Mouse (Mus musculus): ENCODE measurements around the gene Oxnad1. TPM values are rescaled to one million over a fixed set of nuclear protein-coding genes. Genes with fewer than 3 reads are reported as not detected.

The Oxnad1 gene
- total and polyA plus RNA-seq, 3 experiments = 13.0 to 53.5 (median 28.3) TPM

GRCm38 (mm10) chr14:32093018-32093417, 7.8 kb downstream of the Oxnad1 start:
- no peak for ATAC-seq (ENCODE audit: extremely low read depth, insufficient number of reproducible peaks, low FRiP score, poor library complexity, severe bottlenecking)
- no peaks in the 10 kb centered on the region for H3K27me3 ChIP-seq (ENCODE audit: insufficient read depth, low read length)
- no peak for TF ChIP-seq TAL1 (conservative IDR thresholded peaks at IDR 0.05; ENCODE audit: low read depth, low read length)
- TF ChIP-seq GATA1 (IDR thresholded peaks at IDR 0.05; ENCODE audit: borderline replicate concordance, low read length) = no peak
- no peak for TF ChIP-seq POLR2AphosphoS5 (IDR thresholded peaks at IDR 0.05; ENCODE audit: insufficient replicate concordance, low read depth, low read length)
- TF ChIP-seq GATA2 (IDR thresholded peaks at IDR 0.05; ENCODE audit: borderline replicate concordance, low read depth, low read length) = no peak
- TF ChIP-seq CTCF (IDR thresholded peaks at IDR 0.05; ENCODE audit: low read depth, low read length) = no peak
- peaks cover 29% of the 10 kb centered on the region for H3K4me1 ChIP-seq (ENCODE audit: insufficient read depth, low read depth, low read length)
- H3K9me3 ChIP-seq (replicated peaks) = no peaks in the 10 kb centered on the region
- H3K36me3 ChIP-seq (replicated peaks) = peaks cover 92% of the 10 kb centered on the region
- no peak overlapping the region for H3K4me3 ChIP-seq (ENCODE audit: low read depth, low read length)
- no peak for DNase-seq (ENCODE audit: low spot score)

GRCm38 (mm10) chr14:32093500-32094117, 8.4 kb downstream of the Oxnad1 start:
- TF ChIP-seq CTCF (IDR thresholded peaks at IDR 0.05; ENCODE audit: low read depth, low read length) (no peak), GATA2 (IDR thresholded peaks at IDR 0.05; ENCODE audit: borderline replicate concordance, low read depth, low read length) (no peak), TAL1 (conservative IDR thresholded peaks at IDR 0.05; ENCODE audit: low read depth, low read length) (no peak), GATA1 (IDR thresholded peaks at IDR 0.05; ENCODE audit: borderline replicate concordance, low read length) (no peak), POLR2AphosphoS5 (IDR thresholded peaks at IDR 0.05; ENCODE audit: insufficient replicate concordance, low read depth, low read length) (no peak)
- Histone ChIP-seq H3K36me3 (replicated peaks) (peaks cover 95% of the 10 kb centered on the region), H3K27me3 (ENCODE audit: insufficient read depth, low read length) (no peaks in the 10 kb centered on the region), H3K4me1 (ENCODE audit: insufficient read depth, low read depth, low read length) (peaks cover 24% of the 10 kb centered on the region), H3K4me3 (ENCODE audit: low read depth, low read length) (no peak overlapping the region), H3K9me3 (replicated peaks) (no peaks in the 10 kb centered on the region)
- DNase-seq (ENCODE audit: low spot score) (no peak), ATAC-seq (ENCODE audit: extremely low read depth, insufficient number of reproducible peaks, low FRiP score, poor library complexity, severe bottlenecking) (no peak)

- Histone ChIP-seq H3K9me3 (replicated peaks) (no peaks in the 10 kb centered on the region; the same call in 1 of the 2 replicates), H3K36me3 (replicated peaks) (peaks cover 99% of the 10 kb centered on the region)
- ATAC-seq (ENCODE audit: extremely low read depth, insufficient number of reproducible peaks, low FRiP score, poor library complexity, severe bottlenecking) = no peak
Measured at GRCm38 (mm10) chr14:32095646-32096045, 10.5 kb downstream of the Oxnad1 start.

GRCm38 (mm10) chr14:32096740-32097139, 11.6 kb downstream of the Oxnad1 start:
- no peak overlapping the region for H3K4me3 ChIP-seq (ENCODE audit: low read depth, low read length)
- TF ChIP-seq GATA2 (IDR thresholded peaks at IDR 0.05; ENCODE audit: borderline replicate concordance, low read depth, low read length) = no peak
- TF ChIP-seq CTCF (IDR thresholded peaks at IDR 0.05; ENCODE audit: low read depth, low read length) = no peak
- TF ChIP-seq TAL1 (conservative IDR thresholded peaks at IDR 0.05; ENCODE audit: low read depth, low read length) = no peak
- TF ChIP-seq POLR2AphosphoS5 (IDR thresholded peaks at IDR 0.05; ENCODE audit: insufficient replicate concordance, low read depth, low read length) = no peak
- no peak for TF ChIP-seq GATA1 (IDR thresholded peaks at IDR 0.05; ENCODE audit: borderline replicate concordance, low read length)
- H3K36me3 ChIP-seq (replicated peaks) = peaks cover 95% of the 10 kb centered on the region
- H3K9me3 ChIP-seq (replicated peaks) = no peaks in the 10 kb centered on the region; the same call in 1 of the 2 replicates
- peaks cover 11% of the 10 kb centered on the region for H3K4me1 ChIP-seq (ENCODE audit: insufficient read depth, low read depth, low read length)
- ATAC-seq (ENCODE audit: extremely low read depth, insufficient number of reproducible peaks, low FRiP score, poor library complexity, severe bottlenecking) (no peak), DNase-seq (ENCODE audit: low spot score) (no peak)
- no peaks in the 10 kb centered on the region for H3K27me3 ChIP-seq (ENCODE audit: insufficient read depth, low read length)

More at GRCm38 (mm10) chr14:32095646-32096045, 10.5 kb downstream of the Oxnad1 start:
- H3K4me1 ChIP-seq (ENCODE audit: insufficient read depth, low read depth, low read length) = peaks cover 12% of the 10 kb centered on the region
- no peaks in the 10 kb centered on the region for H3K27me3 ChIP-seq (ENCODE audit: insufficient read depth, low read length)
- H3K4me3 ChIP-seq (ENCODE audit: low read depth, low read length) = no peak overlapping the region
- no peak for DNase-seq (ENCODE audit: low spot score)
- TF ChIP-seq TAL1 (conservative IDR thresholded peaks at IDR 0.05; ENCODE audit: low read depth, low read length) = no peak

GRCm38 (mm10) chr14:32097691-32098090, 12.5 kb downstream of the Oxnad1 start:
- Histone ChIP-seq H3K36me3 (replicated peaks) (peaks cover 95% of the 10 kb centered on the region), H3K9me3 (replicated peaks) (no peaks in the 10 kb centered on the region; the same call in 1 of the 2 replicates), H3K4me1 (ENCODE audit: insufficient read depth, low read depth, low read length) (peaks cover 11% of the 10 kb centered on the region), H3K4me3 (ENCODE audit: low read depth, low read length) (no peak overlapping the region), H3K27me3 (ENCODE audit: insufficient read depth, low read length) (no peaks in the 10 kb centered on the region)
- TF ChIP-seq POLR2AphosphoS5 (IDR thresholded peaks at IDR 0.05; ENCODE audit: insufficient replicate concordance, low read depth, low read length) (no peak), GATA1 (IDR thresholded peaks at IDR 0.05; ENCODE audit: borderline replicate concordance, low read length) (no peak), CTCF (IDR thresholded peaks at IDR 0.05; ENCODE audit: low read depth, low read length) (no peak), TAL1 (conservative IDR thresholded peaks at IDR 0.05; ENCODE audit: low read depth, low read length) (no peak), GATA2 (IDR thresholded peaks at IDR 0.05; ENCODE audit: borderline replicate concordance, low read depth, low read length) (no peak)
- ATAC-seq (ENCODE audit: extremely low read depth, insufficient number of reproducible peaks, low FRiP score, poor library complexity, severe bottlenecking) = no peak
- no peak for DNase-seq (ENCODE audit: low spot score)

GRCm38 (mm10) chr14:32098951-32099350, 13.8 kb downstream of the Oxnad1 start:
- no peak for DNase-seq (ENCODE audit: low spot score)
- H3K4me3 ChIP-seq (ENCODE audit: low read depth, low read length) = no peak overlapping the region
- no peaks in the 10 kb centered on the region for H3K27me3 ChIP-seq (ENCODE audit: insufficient read depth, low read length)
- H3K9me3 ChIP-seq (replicated peaks) = no peaks in the 10 kb centered on the region; the same call in 1 of the 2 replicates
- ATAC-seq (ENCODE audit: extremely low read depth, insufficient number of reproducible peaks, low FRiP score, poor library complexity, severe bottlenecking) = no peak
- peaks cover 93% of the 10 kb centered on the region for H3K36me3 ChIP-seq (replicated peaks)
- peaks cover 3% of the 10 kb centered on the region; the same call in 1 of the 2 replicates for H3K4me1 ChIP-seq (ENCODE audit: insufficient read depth, low read depth, low read length)
- no peak for TF ChIP-seq POLR2AphosphoS5 (IDR thresholded peaks at IDR 0.05; ENCODE audit: insufficient replicate concordance, low read depth, low read length)
- TF ChIP-seq GATA1 (IDR thresholded peaks at IDR 0.05; ENCODE audit: borderline replicate concordance, low read length) = no peak
- no peak for TF ChIP-seq CTCF (IDR thresholded peaks at IDR 0.05; ENCODE audit: low read depth, low read length)
- TF ChIP-seq TAL1 (conservative IDR thresholded peaks at IDR 0.05; ENCODE audit: low read depth, low read length) = no peak
- no peak for TF ChIP-seq GATA2 (IDR thresholded peaks at IDR 0.05; ENCODE audit: borderline replicate concordance, low read depth, low read length)
